Mouse (Mus musculus) testis, adult 2 months (tissue): ENCODE results near the gene Gdpd5.

Experiments
- CTCF ChIP-seq: fragments of 200-500 bp; IDR thresholded peaks from 2 replicates; pipeline ENCODE4 v1.5.1; 2012; ENCODE audit warnings: low read depth, mild to moderate bottlenecking, inconsistent platforms, low read length, moderate library complexity; ENCODE audit not compliant: control insufficient read depth, insufficient read depth, insufficient replicate concordance
- POLR2A ChIP-seq: fragments of 200-500 bp; IDR thresholded peaks from 2 replicates; pipeline ENCODE4 v1.6.1; 2012; ENCODE audit warnings: low read depth, mild to moderate bottlenecking, inconsistent platforms, low read length, moderate library complexity; ENCODE audit not compliant: control insufficient read depth

DNA sequence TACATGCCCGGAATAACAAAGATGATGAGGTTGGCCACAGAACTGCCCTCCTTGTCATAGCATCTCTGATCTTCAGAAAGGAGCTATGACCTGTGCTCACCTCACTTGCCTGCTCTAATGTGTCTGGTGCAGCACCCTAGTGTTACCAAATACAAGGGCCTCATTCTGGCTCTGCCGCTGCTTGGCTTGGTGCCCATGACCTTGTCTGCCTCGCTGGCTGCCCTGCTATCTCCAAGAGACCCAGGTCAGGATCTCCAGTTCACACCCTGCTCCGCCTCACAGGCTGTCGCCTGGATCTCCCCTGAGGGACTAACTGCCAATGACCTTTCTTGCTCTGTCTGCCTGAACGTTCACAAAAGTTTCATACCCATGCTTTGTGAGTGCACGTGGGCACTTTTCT is 24.0 kb upstream of the Gdpd5 start:
- no peak for TF ChIP-seq CTCF
- no peak for TF ChIP-seq POLR2A
